Mouse (Mus musculus): ENCODE results near the gene Fgf10.

Fgf10 gene

GRCm38 (mm10) chr13:118721668-118722067, 52.1 kb downstream of the Fgf10 start:
- no peak for DNase-seq

- no peak for DNase-seq
Observed at GRCm38 (mm10) chr13:118731850-118732552, 62.4 kb downstream of the Fgf10 start.

GRCm38 (mm10) chr13:118739854-118740411, 70.3 kb downstream of the Fgf10 start:
- no peak for DNase-seq

- DNase-seq, result no peak
Observed at GRCm38 (mm10) chr13:118742788-118743187, 73.2 kb downstream of the Fgf10 start.

- no peak for DNase-seq
Observed at GRCm38 (mm10) chr13:118744806-118745205, 75.2 kb downstream of the Fgf10 start.

GRCm38 (mm10) chr13:118746427-118746826, 76.8 kb downstream of the Fgf10 start:
- DNase-seq, result no peak

GRCm38 (mm10) chr13:118754024-118754423, 84.4 kb downstream of the Fgf10 start:
- DNase-seq, result peak; percentile 34

- DNase-seq, result no peak
Observed at GRCm38 (mm10) chr13:118759021-118759420, 89.4 kb downstream of the Fgf10 start.

GRCm38 (mm10) chr13:118762982-118763381, 93.4 kb downstream of the Fgf10 start:
- DNase-seq, result no peak

- no peak for DNase-seq
Observed at GRCm38 (mm10) chr13:118772188-118772587, 102.6 kb downstream of the Fgf10 start.

- DNase-seq, result no peak
Observed at GRCm38 (mm10) chr13:118775148-118775547, 105.6 kb downstream of the Fgf10 start.

GRCm38 (mm10) chr13:118779161-118779560, 109.6 kb downstream of the Fgf10 start:
- no peak for DNase-seq

GRCm38 (mm10) chr13:118791753-118792152, 122.2 kb downstream of the Fgf10 start:
- DNase-seq, result no peak

- DNase-seq, result peak; percentile 4
Observed at GRCm38 (mm10) chr13:118792198-118792597, 122.6 kb downstream of the Fgf10 start.

GRCm38 (mm10) chr13:118800176-118800575, 130.6 kb downstream of the Fgf10 start:
- DNase-seq, result no peak

- DNase-seq, result no peak
Observed at GRCm38 (mm10) chr13:118806662-118807061, 137.1 kb downstream of the Fgf10 start.

- DNase-seq, result no peak
Observed at GRCm38 (mm10) chr13:118819785-118820184, 150.2 kb downstream of the Fgf10 start.

GRCm38 (mm10) chr13:118823113-118823512, 153.5 kb downstream of the Fgf10 start:
- DNase-seq, result no peak

- DNase-seq, result no peak
Observed at GRCm38 (mm10) chr13:118825102-118825501, 155.5 kb downstream of the Fgf10 start.

- no peak for DNase-seq
Observed at GRCm38 (mm10) chr13:118828604-118829381, 159.2 kb downstream of the Fgf10 start.

- no peak for DNase-seq
Observed at GRCm38 (mm10) chr13:118834021-118834420, 164.4 kb downstream of the Fgf10 start.

GRCm38 (mm10) chr13:118835078-118835477, 165.5 kb downstream of the Fgf10 start:
- peak; percentile 11 for DNase-seq
